8 mouse cellular contexts compared by ENCODE assay signal in genomic region chr14:47188848-47189634, GRCm38 (mm10). TPM values are rescaled to one million over a fixed set of nuclear protein-coding genes. Genes with fewer than 3 reads are reported as not detected.
DNase-seq lines count a peak whose midpoint lies in the region; ATAC-seq and TF ChIP-seq lines count a peak whose summit lies in the region.

Gene Gch1 (minus strand): TSS chr14:47189413.

- no peaks in the 10 kb centered on the region for H3K9me3 ChIP-seq in hindbrain, postnatal 0 days (ENCODE audit: low read length)

- peak within 1 kb of the TSS; percentile 100 for H3K4me2 ChIP-seq in hindbrain, postnatal 0 days (ENCODE audit: low read depth, low read length)

- H3K4me3 ChIP-seq in gastrocnemius, adult 2 months = peak within 1 kb of the TSS; percentile 95
- H3K4me3 ChIP-seq in hindbrain, postnatal 0 days (ENCODE audit: low read length) = peak within 1 kb of the TSS; percentile 81

- peak within 1 kb of the TSS; percentile 94 for H3K27ac ChIP-seq in gastrocnemius, adult 2 months
- H3K27ac ChIP-seq in hindbrain, postnatal 0 days = no peak within 1 kb of the TSS

- DNase-seq in R1 (ENCODE audit: low read depth, low spot score) = peak; percentile 74
- peak; percentile 39 to 52 for DNase-seq in cerebellum, postnatal 4 days (ENCODE audit: low spot score in 2 of 2)
- peak; percentile 90 for DNase-seq in gastrocnemius, adult 2 months
- DNase-seq in hindbrain, postnatal 0 days (ENCODE audit: low spot score) = peak; percentile 77
- DNase-seq in left cerebral cortex, adult 8-10 months (ENCODE audit: low spot score in 2 of 2) = peak; percentile 23 to 59
- peak; percentile 58 to 71 for DNase-seq in right cerebral cortex, adult 2 months (ENCODE audit: low spot score in 2 of 2)
- peak; percentile 32 for DNase-seq in urinary bladder, postnatal 10 days (ENCODE audit: low spot score)

- intact Hi-C loops in gastrocnemius, adult 2 months (cut with DNase I) = loop anchor here (5.0 to 10.0 kb wide), 3 partner anchors 43 to 307 kb away; partner anchors contain the start of gene Samd4

- ATAC-seq in hindbrain, postnatal 0 days = peak; percentile 86
- peak; percentile 65 for ATAC-seq in megakaryocyte, adult 5-6 weeks (ENCODE audit: poor library complexity, severe bottlenecking)

- WGBS in hindbrain, postnatal 0 days = under 1% methylated on average over 68 of the region's 68 CpGs

- H3K36me3 ChIP-seq in hindbrain, postnatal 0 days (ENCODE audit: insufficient read depth, low read length) = no peaks in the 10 kb centered on the region

- peaks cover 7% of the 10 kb centered on the region; the same call in 1 of the 2 replicates for H3K27me3 ChIP-seq in hindbrain, postnatal 0 days (ENCODE audit: insufficient read depth, low read length)

- peak; percentile 16; the same call in 1 of the 2 replicates for TF ChIP-seq CTCF in gastrocnemius, adult 2 months (IDR thresholded peaks at IDR 0.05)
- TF ChIP-seq CTCF in hindbrain, postnatal 0 days (IDR thresholded peaks at IDR 0.05; ENCODE audit: low read depth) = peak; percentile 38

- H3K4me1 ChIP-seq in hindbrain, postnatal 0 days (ENCODE audit: insufficient read depth, low read length) = peaks cover 4% of the 10 kb centered on the region; the same call in 1 of the 2 replicates

- peak within 1 kb of the TSS; percentile 63 for H3K9ac ChIP-seq in hindbrain, postnatal 0 days (replicated peaks; ENCODE audit: low read length)

RNA-seq across cellular contexts. Expression of gene Gch1, which starts in this region (rescaled TPM):
- total RNA-seq in gastrocnemius, adult 2 months (2021) = 1 to 10 TPM; 2.3 to 3.0 TPM
- 6.2 and 10.7 TPM in 2 replicates for total RNA-seq in hindbrain, postnatal 0 days (2014; rRNA removed)
- 6.1 and 6.2 TPM in 2 replicates for polyA plus RNA-seq in hindbrain, postnatal 0 days (2015; fragmentation: Nextera tagmentation; extraction: Ambion mirVana)
- total RNA-seq in left cerebral cortex, adult 8-10 months (2022) = 1 to 10 TPM in 2 of 4 experiments, under 1 TPM in 2; 0.63 to 1.1 (median 1.0) TPM
- total RNA-seq in megakaryocyte, adult 5-6 weeks (2015) = 16.7 and 18.5 TPM in 2 replicates
- total RNA-seq in megakaryocyte, adult 5-6 weeks (2017) = 9.4 and 10.2 TPM in 2 replicates

Comparison
In these comparisons a context has a peak if more than half of its experiments do, and no peak if none do; other contexts are left out.
1. DNase-seq: peak in every context shown above with its lines; median percentile 90 in gastrocnemius, adult 2 months; 77 in hindbrain, postnatal 0 days; 74 in R1; 64 in right cerebral cortex, adult 2 months; 46 in cerebellum, postnatal 4 days; 41 in left cerebral cortex, adult 8-10 months; 32 in urinary bladder, postnatal 10 days.